Mouse (Mus musculus) mouse embryonic stem cell (cell line): Measurements from ENCODE around the gene Slc5a12.

Experiments used
- in situ Hi-C, 2 experiments: fragments of 300-500 bp; cut with MboI; formaldehyde crosslinking; loops; 1 replicate in 1 of 2; 3 replicates in 1 of 2; pipeline ENCODE4 v1.14.3; 2019 to 2020; ENCODE audit warnings: low sequenced_read_pairs in 2 of 2, low pct_unique_long_range_greater_than_20kb in 1 of 2, mixed read lengths in 1 of 2; ENCODE audit not compliant: unreplicated experiment in 1 of 2

Gene Slc5a12

GRCm38 (mm10) chr2:110596932-110597331 lies at the start of gene Slc5a12:
Gene Slc5a12 (plus strand): TSS chr2:110597298.
- in situ Hi-C loops = no loop called here

GRCm38 (mm10) chr2:110556098-110556497 lies 41.0 kb upstream of the Slc5a12 start:
- in situ Hi-C loops = loop anchor here in 1 of 2 experiments (25.0 kb wide), 1 partner anchor 644 kb away; the partner anchor contains the start of gene Lgr4

- in situ Hi-C loops = loop anchor here (10.0 to 25.0 kb wide), 2 partner anchors 650 to 658 kb away; partner anchors contain the start of gene Lgr4 (in 1 of the 2)
Measured at GRCm38 (mm10) chr2:110562621-110563020, 34.5 kb upstream of the Slc5a12 start.

GRCm38 (mm10) chr2:110564673-110565627 lies 32.1 kb upstream of the Slc5a12 start:
- in situ Hi-C loops = loop anchor here (5.0 to 25.0 kb wide), 3 partner anchors 338 to 660 kb away; partner anchors contain the start of gene Lgr4 (in 1 of the 2)

- in situ Hi-C loops = no loop called here
Measured at GRCm38 (mm10) chr2:110586692-110587091, 10.4 kb upstream of the Slc5a12 start.

GRCm38 (mm10) chr2:110590007-110590406 lies 7.1 kb upstream of the Slc5a12 start:
- in situ Hi-C loops = no loop called here

GRCm38 (mm10) chr2:110592276-110592675 lies 4.8 kb upstream of the Slc5a12 start:
- in situ Hi-C loops = no loop called here

- in situ Hi-C loops = no loop called here
Measured at GRCm38 (mm10) chr2:110644358-110644757, 47.3 kb downstream of the Slc5a12 start.

GRCm38 (mm10) chr2:110644846-110645245 lies 47.7 kb downstream of the Slc5a12 start:
- in situ Hi-C loops = no loop called here

GRCm38 (mm10) chr2:110663329-110663728 lies 66.2 kb downstream of the Slc5a12 start:
- in situ Hi-C loops = no loop called here

GRCm38 (mm10) chr2:110671071-110671624 lies 74.0 kb downstream of the Slc5a12 start:
- in situ Hi-C loops = no loop called here
